Mouse (Mus musculus): ENCODE data around the gene Adamts5.

GRCm38 (mm10) chr16:85920122-85920521 lies 18.5 kb upstream of the Adamts5 start:
- no peak for TF ChIP-seq CTCF (IDR thresholded peaks at IDR 0.05; ENCODE audit: low read depth, low read length)
- TF ChIP-seq TAL1 (conservative IDR thresholded peaks at IDR 0.05; ENCODE audit: low read depth, low read length), result no peak
- TF ChIP-seq GATA1 (IDR thresholded peaks at IDR 0.05; ENCODE audit: borderline replicate concordance, low read length), result no peak
- TF ChIP-seq GATA2 (IDR thresholded peaks at IDR 0.05; ENCODE audit: borderline replicate concordance, low read depth, low read length), result no peak
- no peak for TF ChIP-seq POLR2AphosphoS5 (IDR thresholded peaks at IDR 0.05; ENCODE audit: insufficient replicate concordance, low read depth, low read length)

Data from G1E (cell line).